Mouse (Mus musculus) ES-CJ7 (cell line): Measurements from ENCODE around the gene H13.
A peak's percentile ranks its signal among the peaks of the same experiment; 100 is the strongest.

ENCODE experiments used
- DNase-seq: peaks from one replicate; pipeline ENCODE4 v3.0.0; 2011; ENCODE audit warnings: low read depth, low spot score

H13 gene

DNA sequence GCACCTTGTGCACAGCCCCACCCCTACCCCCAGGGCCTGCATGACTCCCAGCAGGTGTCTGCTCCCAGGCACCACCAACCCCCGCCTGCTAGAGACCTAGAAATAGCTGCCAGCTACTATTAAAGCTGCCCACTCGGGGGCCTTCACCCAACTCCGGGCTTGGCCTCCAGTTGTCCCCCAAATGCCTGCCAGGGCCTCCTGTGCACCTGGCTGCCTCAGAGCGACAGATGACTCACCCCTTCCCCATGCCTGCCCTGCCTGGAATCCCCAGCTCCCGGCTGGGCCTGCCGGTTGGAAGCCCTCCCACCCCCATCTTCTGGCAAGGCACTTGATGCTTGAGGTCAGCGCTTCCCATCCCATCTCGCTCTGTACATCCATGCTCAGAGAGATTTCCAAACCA lies 31.5 kb downstream of the H13 start:
- DNase-seq: no peak

DNA sequence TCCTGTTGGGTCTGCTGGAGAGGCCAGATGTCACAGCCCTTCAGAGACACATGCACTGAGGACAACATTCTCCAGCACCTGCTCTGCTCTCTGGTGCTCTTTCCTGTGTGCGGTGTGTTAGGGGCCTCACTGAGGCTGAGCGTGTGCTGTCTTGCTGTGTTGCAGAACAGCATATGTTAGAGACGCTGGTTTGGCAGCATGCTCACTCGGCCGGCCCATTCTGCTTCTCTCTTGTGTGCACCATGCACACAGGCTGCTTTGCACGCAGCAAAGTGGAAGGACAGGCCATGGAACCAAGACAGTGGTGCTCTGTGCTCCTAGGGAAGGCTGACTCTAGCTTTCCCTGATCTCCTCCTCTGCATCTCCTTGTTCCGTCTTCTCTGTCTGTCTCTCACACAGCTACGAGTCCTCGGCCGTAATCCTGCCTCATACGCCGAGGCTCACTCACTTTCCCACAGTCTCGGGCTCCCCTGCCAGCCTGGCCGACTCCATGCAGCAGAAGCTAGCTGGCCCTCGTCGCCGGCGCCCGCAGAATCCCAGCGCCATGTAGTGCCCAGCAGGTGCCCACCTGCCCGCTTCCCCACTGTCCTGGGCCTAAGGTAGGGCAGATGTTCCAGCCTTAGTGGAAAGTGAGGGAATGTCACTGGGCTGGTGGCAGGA lies 34.5 kb downstream of the H13 start:
- DNase-seq: no peak

DNA sequence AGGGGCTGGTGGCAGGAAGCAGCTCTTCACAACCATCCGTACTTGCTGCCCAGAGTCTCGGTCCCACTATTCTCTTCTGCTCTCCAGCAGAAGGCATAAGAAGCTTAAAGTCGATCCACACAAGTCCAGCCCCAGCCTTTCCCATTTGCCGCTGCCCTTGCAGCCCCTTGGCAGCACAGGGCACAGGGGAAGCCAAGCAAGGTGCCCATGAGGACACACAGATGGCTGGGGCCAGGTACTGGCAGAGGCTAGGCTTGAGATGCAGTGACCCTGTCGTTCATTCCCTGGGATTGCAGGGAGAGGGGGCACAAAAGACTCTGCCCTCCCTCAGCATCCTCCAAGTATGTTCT lies 35.0 kb downstream of the H13 start:
- no peak for DNase-seq

DNA sequence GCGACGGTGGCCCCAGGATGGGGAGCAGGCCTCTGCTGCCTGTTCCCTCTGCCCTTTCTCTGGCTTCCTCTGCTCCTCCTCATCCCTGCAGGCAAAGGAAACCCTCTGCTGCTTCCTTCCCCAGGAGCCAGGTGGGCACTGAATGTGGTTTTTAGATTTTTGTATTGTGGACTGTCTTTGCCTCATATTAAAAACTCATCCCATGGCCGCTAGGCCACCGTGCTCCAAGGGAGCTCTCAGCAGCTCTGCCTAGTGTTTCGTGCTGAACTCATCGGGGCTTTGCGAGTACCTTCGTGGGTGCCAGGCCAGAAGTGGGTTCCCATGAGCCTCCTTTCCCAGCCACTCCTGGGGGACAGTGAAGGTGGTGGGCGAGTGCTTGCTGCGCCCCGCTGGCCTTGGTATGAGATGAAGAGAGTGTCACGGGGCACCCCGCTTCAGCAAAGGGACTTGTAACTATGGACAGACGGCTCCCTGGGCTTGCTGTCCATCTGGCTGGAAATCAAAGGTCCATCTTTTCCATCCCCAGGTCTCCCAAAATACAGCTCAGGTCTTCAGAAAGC lies 35.6 kb downstream of the H13 start:
- DNase-seq: no peak

DNA sequence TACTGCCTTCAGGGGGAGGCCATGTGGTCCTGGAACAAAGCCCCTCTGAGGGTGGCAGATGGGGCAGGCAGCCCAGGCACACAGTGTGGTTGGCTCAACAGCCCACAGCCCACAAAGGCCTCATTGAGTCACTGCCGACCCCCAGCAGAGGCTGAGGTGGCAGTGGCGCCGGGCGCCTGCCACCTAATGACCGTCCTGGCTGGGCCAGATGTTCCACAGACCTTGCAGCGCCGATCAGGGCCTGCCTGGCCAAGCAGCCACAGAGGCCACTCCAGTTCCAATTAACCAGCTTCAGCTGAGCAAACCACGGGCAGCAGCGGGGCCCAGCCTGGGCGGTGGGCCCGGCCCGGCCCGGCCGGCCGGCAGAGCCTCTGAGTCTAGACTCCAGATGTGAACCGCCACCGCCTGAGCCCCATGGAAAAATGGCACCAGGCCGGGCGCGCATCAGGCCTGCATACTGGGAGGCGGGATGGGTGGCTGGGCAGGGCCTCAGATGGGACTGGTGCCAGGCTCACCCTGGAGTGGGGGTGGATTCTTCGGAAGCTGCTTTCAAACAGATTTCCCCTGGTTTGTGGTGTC lies 36.8 kb downstream of the H13 start:
- no peak for DNase-seq

DNA sequence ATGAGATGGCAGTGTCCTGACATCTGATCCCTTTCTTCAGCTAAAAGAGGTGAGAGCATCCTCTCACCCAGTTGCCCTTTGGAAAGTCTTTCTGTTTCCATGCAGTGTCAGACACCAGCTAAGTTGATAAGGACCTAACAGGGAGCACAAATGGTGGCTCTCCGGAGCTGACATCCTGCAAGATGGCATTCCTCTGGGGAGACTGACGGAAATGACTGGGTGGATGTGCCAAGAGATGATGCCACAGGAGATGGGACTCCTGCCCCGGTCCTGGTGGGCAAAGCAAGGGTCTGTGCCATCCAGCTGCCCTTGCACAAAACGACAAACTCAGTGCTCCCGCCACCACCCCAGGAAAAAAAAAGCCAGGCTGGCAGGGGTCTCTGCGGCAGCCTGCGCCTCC lies 37.9 kb downstream of the H13 start:
- DNase-seq: no peak

DNA sequence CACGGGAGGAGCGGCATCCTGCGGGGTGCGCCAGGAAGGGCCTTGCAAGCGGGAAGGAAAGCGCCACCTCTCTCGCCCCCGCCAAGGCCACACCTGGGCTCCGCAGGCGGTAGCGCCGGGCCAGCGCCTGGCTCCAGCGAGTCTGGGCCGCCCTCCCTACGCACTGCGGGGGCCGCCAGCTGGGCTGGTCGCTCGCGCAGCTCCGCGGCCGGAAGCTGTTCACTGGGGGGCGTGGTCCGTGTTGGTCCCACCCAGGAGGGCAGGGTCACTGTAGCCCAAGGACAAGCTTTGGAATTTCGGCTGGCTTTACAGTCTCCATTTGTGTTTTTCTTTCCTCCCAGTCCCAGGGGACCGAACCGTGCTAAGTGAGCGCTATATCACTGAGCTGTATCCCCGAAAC lies 38.4 kb downstream of the H13 start:
- DNase-seq: peak; percentile 93

DNA sequence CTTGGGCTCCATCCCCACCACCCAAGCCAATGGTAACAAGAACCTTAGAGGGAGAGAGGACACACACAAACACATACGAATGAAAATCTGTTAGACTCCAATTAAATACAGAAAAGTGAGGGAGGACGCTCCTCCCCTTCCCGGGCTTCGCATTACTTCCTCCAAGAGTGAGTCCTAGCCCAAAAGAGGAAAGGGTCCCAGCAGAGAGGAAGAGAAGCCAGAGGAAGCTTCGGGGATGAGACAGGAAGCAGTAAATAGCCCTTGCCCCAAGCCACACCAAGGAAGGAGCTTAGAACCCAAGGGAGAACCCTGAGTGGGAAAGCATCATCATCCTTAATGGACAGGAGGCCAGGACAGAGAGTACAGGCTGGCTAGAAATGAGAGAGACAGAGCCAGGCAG lies 39.8 kb downstream of the H13 start:
- DNase-seq: no peak

DNA sequence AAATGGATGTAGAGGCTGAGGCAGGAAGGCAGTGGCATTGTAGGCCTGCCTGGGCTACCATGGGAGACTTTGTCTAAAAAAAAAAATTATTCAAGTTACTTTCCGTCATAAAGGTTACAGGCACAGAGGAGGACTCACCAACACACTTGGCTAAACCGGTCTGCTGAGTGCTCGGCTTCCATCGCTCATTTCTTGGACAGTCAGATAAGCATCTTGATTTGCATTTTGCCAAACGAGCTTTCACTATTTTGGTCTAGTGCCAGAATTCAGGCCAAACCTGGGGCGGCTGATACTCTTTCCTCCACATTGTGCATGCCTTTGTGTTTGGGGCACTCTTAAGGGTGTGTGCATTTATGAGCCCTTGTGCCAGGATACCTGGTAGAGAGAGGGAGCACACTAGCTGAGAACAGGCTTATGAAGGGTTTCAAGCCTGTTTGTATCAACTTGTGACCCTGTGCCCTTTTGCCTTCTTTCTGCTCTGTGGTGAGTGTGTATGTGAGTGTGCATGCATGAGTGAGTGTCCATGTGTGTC lies 47.0 kb downstream of the H13 start:
- DNase-seq: no peak

DNA sequence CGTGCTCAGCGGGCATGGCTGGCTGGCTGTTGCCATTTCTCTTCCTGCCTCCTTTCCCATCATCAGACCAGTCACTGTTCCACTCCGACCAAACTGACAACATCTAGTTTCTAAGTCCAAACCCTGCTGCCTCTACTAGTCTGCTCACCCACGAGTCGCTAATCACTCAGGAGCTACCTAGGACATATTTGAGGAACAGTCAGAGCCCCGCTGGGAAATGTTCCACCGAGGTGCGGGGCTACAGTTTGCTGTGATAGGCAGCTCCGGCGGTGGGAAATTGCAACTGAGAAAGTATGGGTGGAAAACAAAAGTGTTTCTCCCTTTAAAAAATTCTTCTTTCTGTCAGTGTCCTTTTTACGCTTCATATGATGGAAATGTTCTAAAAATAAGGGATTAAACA lies 48.4 kb downstream of the H13 start:
- no peak for DNase-seq

DNA sequence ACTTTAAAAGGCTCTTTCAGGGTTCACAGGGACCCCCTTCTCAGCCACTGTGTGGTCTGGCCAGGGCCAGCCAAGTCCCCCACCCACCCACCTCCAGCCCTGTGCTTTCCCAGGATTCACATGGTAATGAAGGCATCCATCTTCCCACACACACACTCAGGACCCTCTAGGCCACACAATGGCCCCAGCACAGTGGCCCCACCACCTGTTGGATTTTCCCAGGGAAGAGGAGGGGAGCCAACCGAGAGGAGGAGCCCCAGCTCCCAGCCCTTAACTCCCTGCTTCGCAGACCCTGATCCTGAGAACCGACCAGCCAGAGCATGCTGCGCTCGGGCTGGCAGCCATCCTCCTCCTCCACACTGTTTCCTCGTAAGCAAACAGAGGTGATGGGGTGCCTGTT lies 48.8 kb downstream of the H13 start:
- DNase-seq: peak; percentile 45

DNA sequence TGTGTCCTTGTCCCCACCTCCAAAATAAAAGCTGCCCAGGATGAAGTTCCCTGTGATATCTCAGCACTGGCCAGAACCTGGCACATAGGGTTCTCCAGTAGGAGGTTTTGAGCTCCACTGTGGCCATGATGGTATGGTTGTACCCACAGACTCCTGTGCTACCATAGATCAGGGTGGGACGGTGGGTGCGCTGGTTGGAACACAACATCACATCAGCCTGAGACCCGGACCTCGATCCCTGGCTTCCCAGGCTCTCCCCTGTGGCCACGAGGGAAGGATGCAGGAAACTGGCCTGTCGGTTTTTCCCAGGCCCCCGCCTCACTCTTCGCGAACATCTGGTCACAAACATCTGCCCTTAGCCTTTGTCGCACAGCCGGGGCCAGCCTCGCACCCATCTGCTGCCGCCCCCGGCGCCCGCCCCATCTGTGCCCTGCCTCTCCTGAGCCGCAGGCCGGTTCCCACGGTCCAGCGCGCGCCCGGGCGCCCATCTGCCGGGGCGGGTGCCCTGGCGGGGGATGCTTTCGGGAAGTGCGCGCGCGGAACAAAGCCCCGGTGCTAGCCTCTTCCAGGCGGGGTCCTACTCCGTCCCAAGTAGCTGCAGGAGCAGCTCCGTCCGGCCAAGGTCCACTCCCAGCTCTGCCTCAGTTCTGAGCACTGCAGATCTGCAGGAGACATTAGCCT lies 54.5 kb downstream of the H13 start:
- DNase-seq: peak; percentile 7

DNA sequence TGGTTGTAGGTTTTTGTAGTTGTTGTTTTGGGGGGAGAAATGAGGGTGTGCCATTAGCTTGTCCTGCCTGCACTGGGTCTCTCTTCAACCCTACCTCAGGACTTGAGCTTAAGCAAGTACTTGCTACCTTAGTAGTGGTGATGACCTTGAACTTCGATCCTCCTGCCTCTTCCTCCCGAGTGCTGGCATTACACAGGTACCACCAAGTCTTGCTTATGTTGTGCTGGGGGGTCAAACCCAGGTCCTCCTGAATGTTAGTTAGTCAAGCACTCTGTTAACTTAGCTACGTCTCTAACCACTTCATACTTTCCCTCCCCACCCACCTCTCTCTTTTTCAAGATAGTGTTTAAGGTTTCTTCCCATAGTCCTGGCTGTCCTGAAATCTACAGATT lies 55.1 kb downstream of the H13 start:
- DNase-seq: peak; percentile 23

DNA sequence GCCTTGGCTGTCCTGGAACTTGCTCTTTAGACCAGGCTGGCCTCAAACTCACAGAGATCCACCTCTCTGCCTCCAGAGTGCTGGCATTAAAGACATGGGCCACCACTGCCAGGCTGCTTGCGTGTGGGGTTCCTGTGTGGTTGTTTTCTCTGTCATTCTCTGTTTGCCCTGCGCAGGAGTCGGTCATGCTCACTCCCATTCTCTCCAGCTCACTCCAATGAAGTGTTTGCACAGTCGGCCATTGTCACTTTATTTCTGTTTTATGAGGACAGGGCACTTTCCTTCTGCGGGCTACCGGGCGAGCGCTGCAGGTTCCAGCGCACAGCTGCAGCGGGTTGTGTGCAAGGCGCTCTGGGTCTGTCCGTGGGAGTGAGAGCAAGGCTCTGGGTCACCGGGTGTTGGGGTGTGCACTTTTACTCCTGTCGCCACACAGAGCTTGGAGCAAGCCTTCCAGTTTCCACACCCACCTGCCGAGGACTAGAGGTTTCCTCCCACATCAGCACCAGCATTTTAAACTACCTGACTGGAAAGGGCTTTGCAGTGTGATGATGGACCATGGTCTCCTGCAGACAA lies 56.0 kb downstream of the H13 start:
- no peak for DNase-seq

DNA sequence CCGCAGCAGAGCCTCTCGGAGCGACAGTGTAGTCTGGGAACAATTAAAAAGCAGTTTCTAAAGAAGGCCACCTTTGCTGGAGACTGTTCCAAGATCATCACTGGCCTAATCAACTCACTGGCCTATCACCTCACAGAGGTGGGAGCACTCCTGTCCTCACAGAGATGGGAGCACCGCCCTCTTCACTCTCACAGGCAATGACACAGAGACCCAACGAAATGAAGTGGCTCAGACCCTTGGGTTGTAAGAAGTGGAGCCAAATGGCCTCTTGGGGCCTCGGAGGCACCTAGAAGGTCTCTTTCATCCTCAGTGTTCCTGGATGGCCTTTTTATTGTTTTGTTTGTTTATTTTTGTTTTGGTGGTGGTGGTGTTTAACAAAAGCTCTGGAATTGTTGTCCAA lies 57.0 kb downstream of the H13 start:
- DNase-seq: peak; percentile 53

DNA sequence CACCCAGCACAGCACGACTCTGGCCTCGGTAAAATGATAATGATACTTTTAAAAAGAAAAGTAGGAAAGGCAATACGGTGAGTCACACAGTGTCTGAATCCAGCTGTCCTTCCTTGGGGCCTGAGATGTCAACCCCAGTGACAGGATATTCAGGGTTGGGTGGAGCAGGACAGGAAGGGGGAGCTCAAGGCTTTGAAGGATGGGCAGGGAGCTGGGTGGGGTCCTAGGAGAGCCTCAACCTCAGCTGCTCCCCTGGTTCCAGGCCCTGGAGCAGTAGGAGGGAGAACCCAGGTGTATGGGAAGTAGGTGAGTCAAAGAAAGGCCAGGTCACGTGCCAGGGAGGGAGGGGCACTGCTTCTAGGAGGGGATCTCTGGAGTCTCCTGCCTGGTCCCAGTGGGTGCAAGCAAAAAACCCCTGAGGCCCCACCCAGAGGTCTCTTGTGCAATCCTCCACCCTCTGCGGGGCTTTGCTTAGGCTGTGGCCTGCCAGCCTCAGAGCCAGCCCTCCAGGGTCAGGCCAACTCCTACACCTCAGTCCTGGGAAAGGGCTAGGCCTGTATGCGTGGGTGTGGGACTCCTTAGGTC lies 57.6 kb downstream of the H13 start:
- peak; percentile 91 for DNase-seq

DNA sequence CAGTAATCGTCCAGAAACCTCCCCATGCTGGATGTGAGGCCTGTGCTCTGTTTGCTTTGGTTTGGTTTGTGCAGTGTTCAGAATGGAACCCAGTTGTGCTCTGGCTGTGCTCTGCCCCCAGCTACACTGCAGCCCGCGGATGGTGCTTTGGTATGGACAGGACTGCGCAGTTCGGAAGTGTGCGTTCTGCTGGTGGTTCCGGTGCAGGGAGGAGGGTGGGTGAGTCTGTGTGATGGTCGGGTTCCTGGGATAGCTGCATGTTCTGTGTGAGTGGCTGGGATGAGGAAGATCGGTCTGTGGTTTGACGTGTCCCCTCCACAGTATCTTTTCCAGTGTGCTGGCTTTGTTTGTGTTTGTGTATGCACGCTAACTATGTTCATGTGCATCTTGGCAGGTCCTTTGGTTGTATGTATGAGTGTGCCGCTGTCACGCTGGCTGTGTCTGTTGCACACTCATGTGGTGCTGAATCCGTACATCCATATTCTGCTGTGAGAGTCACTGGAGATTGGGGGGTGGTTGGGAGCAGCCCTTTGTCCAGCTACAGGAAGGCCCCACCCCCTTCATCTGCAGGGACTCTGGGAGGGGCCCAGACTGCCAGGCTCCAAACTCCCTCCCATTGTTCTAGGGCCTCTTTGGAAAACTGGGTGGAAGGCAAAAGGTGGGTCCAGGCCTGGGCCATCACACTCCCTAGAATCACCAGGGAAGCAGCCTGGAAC lies 58.7 kb downstream of the H13 start:
- DNase-seq: peak; percentile 70

DNA sequence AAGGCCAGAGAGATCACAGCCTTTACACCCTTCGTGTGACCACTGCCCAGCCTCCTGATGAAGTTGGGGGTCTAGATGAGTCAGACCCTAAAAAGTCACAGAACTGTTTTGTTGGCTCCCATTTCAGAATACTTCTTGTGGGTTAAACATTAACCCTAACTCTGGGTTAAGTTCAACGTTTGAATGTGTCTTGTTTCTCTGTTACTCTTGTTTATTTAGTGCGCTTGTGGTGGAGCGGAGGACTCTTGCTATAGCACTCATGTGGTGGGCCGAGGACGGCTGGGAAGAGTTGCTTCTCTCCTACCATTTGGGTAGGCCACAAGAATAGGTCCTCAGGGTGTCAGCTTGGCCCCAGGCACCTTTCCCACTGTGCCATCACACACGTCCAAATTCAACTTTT lies 59.3 kb downstream of the H13 start:
- no peak for DNase-seq

DNA sequence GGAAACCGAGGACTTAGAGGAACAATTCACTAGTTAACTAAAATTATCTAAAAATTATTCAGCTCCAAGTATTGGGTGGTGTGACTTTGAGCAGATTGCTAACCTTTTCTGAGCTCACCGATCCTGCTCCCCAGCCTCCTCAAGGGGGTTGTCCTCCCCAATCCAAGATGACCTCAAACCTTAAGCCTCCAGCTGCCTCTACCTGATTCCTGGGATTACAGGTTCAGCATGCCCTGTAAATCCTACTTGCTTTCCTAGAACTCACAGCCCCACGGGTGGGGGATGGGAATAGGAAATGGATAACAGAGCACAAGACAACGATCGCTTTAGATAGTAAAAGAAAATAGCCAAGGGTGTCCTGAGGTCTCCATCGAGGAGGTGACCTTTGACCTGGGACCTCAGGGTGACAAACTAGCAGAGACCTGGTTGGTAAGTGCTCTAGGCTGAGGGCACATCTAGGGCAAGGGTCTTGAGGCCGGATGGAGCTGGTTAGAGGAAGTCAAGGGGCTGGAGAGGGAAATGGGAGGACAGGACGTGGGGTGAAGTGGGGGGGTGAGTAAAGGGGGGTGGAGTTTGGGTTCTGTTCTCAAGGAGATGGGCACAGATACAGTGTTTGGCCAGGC lies 59.9 kb downstream of the H13 start:
- peak; percentile 77 for DNase-seq

DNA sequence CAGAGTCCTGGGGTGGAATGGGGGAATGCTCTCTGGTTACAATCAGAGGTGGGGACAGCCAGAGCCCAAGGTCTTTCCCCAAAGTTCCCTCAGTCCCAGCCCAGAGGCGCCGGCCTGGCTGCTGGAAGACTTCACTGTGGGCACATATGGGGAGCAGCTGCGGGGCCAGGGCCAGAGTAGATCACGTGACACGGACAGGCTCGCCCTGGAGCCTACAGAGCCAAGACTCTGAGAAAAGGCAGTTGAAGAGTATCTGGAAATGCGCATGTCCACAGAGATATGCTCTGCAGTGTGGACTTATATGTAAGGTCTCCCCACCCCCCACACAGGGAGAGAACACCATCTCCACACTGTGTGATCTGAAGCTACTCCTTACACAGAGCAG lies 60.4 kb downstream of the H13 start:
- DNase-seq: no peak

DNA sequence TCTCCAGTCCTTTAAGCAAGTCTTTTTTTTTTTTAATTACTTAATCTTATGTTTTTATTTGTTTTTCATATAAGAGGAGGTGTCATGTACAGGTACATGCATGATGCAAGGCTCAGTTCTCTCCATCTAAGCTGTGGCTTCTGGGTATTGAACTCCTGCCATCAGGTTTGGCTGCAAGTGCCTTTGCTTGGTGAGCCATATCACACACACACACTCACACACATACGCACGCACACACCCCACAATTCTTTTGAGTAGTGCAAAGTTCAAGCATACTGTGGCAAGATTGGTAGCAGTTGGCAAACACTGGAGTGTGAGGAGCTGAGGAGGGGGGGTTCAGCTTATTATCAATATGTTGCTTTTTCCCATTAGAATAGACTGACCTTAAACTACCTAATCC lies 63.9 kb downstream of the H13 start:
- no peak for DNase-seq
